In the genomic region with DNA sequence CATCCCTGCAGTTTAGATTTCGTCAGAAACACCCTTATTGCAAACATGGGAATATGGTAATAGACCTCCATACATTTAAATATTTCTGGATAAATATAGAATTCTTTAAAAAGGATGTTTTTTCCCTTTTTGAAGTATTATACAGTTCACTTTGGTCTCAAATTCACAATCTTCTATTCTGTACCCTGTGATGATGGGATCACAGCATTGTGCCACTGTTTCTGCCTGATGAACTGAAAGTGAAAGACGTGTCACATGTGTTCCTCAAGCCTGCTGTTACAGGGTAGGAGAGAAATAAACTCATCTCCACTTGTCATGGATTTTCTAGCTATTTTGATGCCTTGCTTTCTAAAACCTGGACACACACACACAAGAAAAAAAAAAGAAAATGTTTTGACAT, we compare ENCODE assay signal across 17 mouse cellular contexts. TPM values are rescaled to one million over a fixed set of nuclear protein-coding genes. Genes with fewer than 3 reads are reported as not detected.
"Had no signal": no experiment of that assay in that cellular context is flagged by ENCODE, and none has a peak within 500 bp of the region (broad histone marks: within the 10 kb centered on the region; RNA-seq: fewer than 3 reads in every experiment).

No protein-coding gene starts in this region.

- DNase-seq: kidney, adult 11 months; kidney, adult 9 months; kidney, postnatal 4 days; lung, embryonic 14.5 days; lung, postnatal 10 days; lung, postnatal 4 days; midbrain, embryonic 14.5 days; retina, postnatal 1 day; right cerebral cortex, postnatal 4 days; spleen, adult 18-20 months had no signal

- H3K36me3 ChIP-seq: limb, embryonic 15.5 days; neural tube, embryonic 13.5 days had no signal

- H3K4me3 ChIP-seq: layer of hippocampus, adult 2 months; limb, embryonic 15.5 days; liver, embryonic 12.5 days; neural tube, embryonic 13.5 days had no signal

- H3K27ac ChIP-seq: kidney, postnatal 0 days; layer of hippocampus, adult 2 months; limb, embryonic 15.5 days; liver, embryonic 12.5 days; neural tube, embryonic 13.5 days had no signal

- H3K9me3 ChIP-seq: limb, embryonic 15.5 days; liver, embryonic 12.5 days; neural tube, embryonic 13.5 days had no signal

- H3K4me2 ChIP-seq: limb, embryonic 15.5 days; liver, embryonic 12.5 days; lung, embryonic 14.5 days; neural tube, embryonic 13.5 days had no signal

- ATAC-seq: liver, embryonic 12.5 days had no signal

- H3K9ac ChIP-seq: limb, embryonic 15.5 days; liver, embryonic 12.5 days; lung, embryonic 14.5 days; neural tube, embryonic 13.5 days had no signal

- H3K27me3 ChIP-seq: limb, embryonic 15.5 days; liver, embryonic 12.5 days; neural tube, embryonic 13.5 days had no signal

RNA-seq across cellular contexts. Expression of a gene that starts 28.9 kb away (rescaled TPM):
- total RNA-seq: layer of hippocampus, adult 2 months; left cerebral cortex, adult 18-20 months had no signal
- polyA plus RNA-seq: limb, embryonic 11.5 days; limb, embryonic 15.5 days; lung, embryonic 14.5 days; neural tube, embryonic 13.5 days had no signal
